Mouse (Mus musculus): ENCODE measurements around the gene Fnbp1. TPM values are rescaled to one million over a fixed set of nuclear protein-coding genes. Genes with fewer than 3 reads are reported as not detected.
"Not testable (repeated sequence)": the region's sequence is repeated elsewhere in the genome, so short reads cannot be mapped to it uniquely, and the experiment has no call there.

The Fnbp1 gene
- polyA plus RNA-seq, 1 experiment from 2014 or later = 7.9 TPM

DNA sequence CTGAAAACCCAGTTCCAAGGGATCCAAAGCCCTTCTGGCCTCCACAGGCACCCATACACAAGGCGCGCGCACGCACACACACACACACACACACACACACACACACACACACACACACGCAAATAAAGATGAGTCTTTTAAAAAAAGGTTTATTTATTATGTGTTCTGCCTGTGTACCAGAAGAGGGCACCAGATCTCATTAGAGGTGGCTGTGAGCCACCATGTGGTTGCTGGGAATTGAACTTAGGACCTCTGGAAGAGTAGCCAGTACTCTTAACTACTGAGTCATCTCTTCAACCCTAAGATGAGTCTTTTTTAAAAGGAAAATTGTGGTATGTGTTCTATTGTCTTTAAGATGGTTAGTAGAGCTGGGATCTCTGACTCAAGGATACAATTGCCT lies 30.7 kb upstream of the Fnbp1 start:
- Histone ChIP-seq H3K9me3 (replicated peaks; ENCODE audit: control insufficient read depth, low read length) (no peaks in the 10 kb centered on the region), H3K4me3 (ENCODE audit: low read depth, low read length) (no peak overlapping the region), H3K4me2 (ENCODE audit: low read length) (no peak overlapping the region), H3K36me3 (ENCODE audit: control insufficient read depth, insufficient read depth, low read length) (peaks cover 93% of the 10 kb centered on the region), H3K27me3 (replicated peaks; ENCODE audit: control insufficient read depth, insufficient read depth, low read length) (no peaks in the 10 kb centered on the region), H3K9ac (ENCODE audit: low read length) (no peak overlapping the region), H3K27ac (ENCODE audit: low read depth, low read length) (no peak overlapping the region), H3K4me1 (ENCODE audit: control insufficient read depth, insufficient read depth, low read length) (no peaks in the 10 kb centered on the region)
- ATAC-seq = no peak
- no peak for DNase-seq (ENCODE audit: low spot score)
- 91% methylated on average over 5 of the region's 5 CpGs for WGBS

- H3K9ac ChIP-seq (ENCODE audit: low read length) = no peak overlapping the region
- no peak for DNase-seq (ENCODE audit: low spot score)
- H3K36me3 ChIP-seq (ENCODE audit: control insufficient read depth, insufficient read depth, low read length) = peaks cover 88% of the 10 kb centered on the region
- no peak for ATAC-seq
- H3K4me3 ChIP-seq (ENCODE audit: low read depth, low read length) = no peak overlapping the region
- no peaks in the 10 kb centered on the region for H3K4me1 ChIP-seq (ENCODE audit: control insufficient read depth, insufficient read depth, low read length)
- H3K27ac ChIP-seq (ENCODE audit: low read depth, low read length) = no peak overlapping the region
- H3K4me2 ChIP-seq (ENCODE audit: low read length) = no peak overlapping the region
- WGBS = 83% methylated on average over 5 of the region's 5 CpGs
- no peaks in the 10 kb centered on the region for H3K9me3 ChIP-seq (replicated peaks; ENCODE audit: control insufficient read depth, low read length)
- H3K27me3 ChIP-seq (replicated peaks; ENCODE audit: control insufficient read depth, insufficient read depth, low read length) = no peaks in the 10 kb centered on the region
Observed at GRCm38 (mm10) chr2:31172001-31172400, 30.2 kb upstream of the Fnbp1 start.

- ATAC-seq (no peak), DNase-seq (ENCODE audit: low spot score) (no peak)
- peaks cover 71% of the 10 kb centered on the region for H3K36me3 ChIP-seq (ENCODE audit: control insufficient read depth, insufficient read depth, low read length)
- H3K27me3 ChIP-seq (replicated peaks; ENCODE audit: control insufficient read depth, insufficient read depth, low read length) = no peaks in the 10 kb centered on the region
- 92% methylated on average over 6 of the region's 6 CpGs for WGBS
- no peaks in the 10 kb centered on the region for H3K9me3 ChIP-seq (replicated peaks; ENCODE audit: control insufficient read depth, low read length)
- H3K27ac ChIP-seq (ENCODE audit: low read depth, low read length) = no peak overlapping the region
- no peak overlapping the region for H3K9ac ChIP-seq (ENCODE audit: low read length)
- H3K4me3 ChIP-seq (ENCODE audit: low read depth, low read length) = no peak overlapping the region
- no peaks in the 10 kb centered on the region for H3K4me1 ChIP-seq (ENCODE audit: control insufficient read depth, insufficient read depth, low read length)
- H3K4me2 ChIP-seq (ENCODE audit: low read length) = no peak overlapping the region
Observed at GRCm38 (mm10) chr2:31170164-31170563, 28.4 kb upstream of the Fnbp1 start.

DNA sequence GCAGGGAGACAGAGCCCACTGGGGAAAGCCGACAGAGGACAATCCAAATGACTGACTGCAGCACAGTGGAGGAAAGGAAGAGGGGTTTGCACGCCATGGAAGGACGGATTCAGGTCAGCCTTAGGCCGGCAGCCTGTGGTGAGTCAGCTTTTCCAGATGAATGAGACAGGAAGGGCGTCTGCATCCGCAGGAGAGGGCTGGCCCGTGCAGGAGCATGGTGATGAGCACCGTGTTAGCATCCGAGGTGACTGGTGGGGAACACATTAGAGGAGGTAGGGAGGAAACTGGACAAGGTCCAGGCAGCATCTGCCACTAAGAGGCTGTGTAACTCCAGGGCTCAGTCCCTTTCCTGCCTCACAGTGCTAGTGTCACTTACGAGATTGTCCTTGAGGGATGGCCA lies 27.2 kb upstream of the Fnbp1 start:
- no peak overlapping the region for H3K4me2 ChIP-seq (ENCODE audit: low read length)
- H3K27ac ChIP-seq (ENCODE audit: low read depth, low read length) = no peak overlapping the region
- no peak for ATAC-seq
- 86% methylated on average over 10 of the region's 10 CpGs for WGBS
- H3K9me3 ChIP-seq (replicated peaks; ENCODE audit: control insufficient read depth, low read length) = no peaks in the 10 kb centered on the region
- H3K27me3 ChIP-seq (replicated peaks; ENCODE audit: control insufficient read depth, insufficient read depth, low read length) = no peaks in the 10 kb centered on the region
- no peaks in the 10 kb centered on the region for H3K4me1 ChIP-seq (ENCODE audit: control insufficient read depth, insufficient read depth, low read length)
- H3K9ac ChIP-seq (ENCODE audit: low read length) = no peak overlapping the region
- no peak for DNase-seq (ENCODE audit: low spot score)
- H3K4me3 ChIP-seq (ENCODE audit: low read depth, low read length) = no peak overlapping the region
- peaks cover 60% of the 10 kb centered on the region for H3K36me3 ChIP-seq (ENCODE audit: control insufficient read depth, insufficient read depth, low read length)

DNA sequence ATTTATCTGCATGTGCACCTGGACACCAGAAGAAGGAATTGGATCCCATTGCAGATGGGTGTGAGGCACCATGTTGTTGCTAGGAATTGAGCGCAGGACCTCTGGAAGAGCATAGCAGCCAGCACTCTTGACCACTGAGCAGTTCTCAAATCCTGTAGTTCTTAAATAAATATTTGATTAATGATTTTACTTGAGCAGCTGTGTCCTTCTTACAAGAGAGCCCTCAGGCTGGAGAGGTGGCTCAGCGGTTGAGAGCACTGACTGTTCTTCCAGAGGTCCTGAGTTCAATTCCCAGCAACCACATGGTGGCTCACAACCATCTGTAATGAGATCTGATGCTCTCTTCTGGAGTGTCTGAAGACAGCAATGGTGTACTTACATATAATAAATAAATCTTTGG lies 25.8 kb upstream of the Fnbp1 start:
- not testable (repeated sequence) for ATAC-seq; H3K4me3 ChIP-seq (ENCODE audit: low read depth, low read length); H3K4me2 ChIP-seq (ENCODE audit: low read length); H3K9me3 ChIP-seq (replicated peaks; ENCODE audit: control insufficient read depth, low read length); DNase-seq (ENCODE audit: low spot score); H3K9ac ChIP-seq (ENCODE audit: low read length); H3K27ac ChIP-seq (ENCODE audit: low read depth, low read length); H3K4me1 ChIP-seq (ENCODE audit: control insufficient read depth, insufficient read depth, low read length); H3K27me3 ChIP-seq (replicated peaks; ENCODE audit: control insufficient read depth, insufficient read depth, low read length)
- H3K36me3 ChIP-seq (ENCODE audit: control insufficient read depth, insufficient read depth, low read length) = peaks cover 47% of the 10 kb centered on the region
- 98% methylated on average over 2 of the region's 2 CpGs for WGBS

DNA sequence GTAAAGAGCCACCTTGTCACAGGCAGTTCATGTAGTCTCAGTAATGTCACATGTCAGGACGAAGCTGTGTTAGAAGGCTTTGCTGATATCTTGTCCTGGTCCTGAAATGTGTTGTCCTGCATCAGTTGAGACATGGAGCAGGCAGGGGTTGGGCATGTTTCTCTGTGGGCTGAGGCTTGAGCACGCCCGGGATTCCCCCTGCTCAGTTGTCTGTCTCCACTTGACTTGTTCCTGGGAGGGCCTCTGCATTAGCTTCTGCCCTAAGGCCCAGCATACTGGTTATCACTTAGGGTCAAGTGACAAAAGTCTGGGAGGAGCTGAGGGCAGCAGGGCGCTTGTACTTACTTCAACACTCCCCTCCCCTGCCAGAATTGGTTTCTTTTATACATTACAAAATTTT lies 23.7 kb upstream of the Fnbp1 start:
- Histone ChIP-seq H3K36me3 (ENCODE audit: control insufficient read depth, insufficient read depth, low read length) (peaks cover 26% of the 10 kb centered on the region), H3K27me3 (replicated peaks; ENCODE audit: control insufficient read depth, insufficient read depth, low read length) (no peaks in the 10 kb centered on the region), H3K27ac (ENCODE audit: low read depth, low read length) (no peak overlapping the region), H3K4me1 (ENCODE audit: control insufficient read depth, insufficient read depth, low read length) (no peaks in the 10 kb centered on the region), H3K4me2 (ENCODE audit: low read length) (no peak overlapping the region), H3K9me3 (replicated peaks; ENCODE audit: control insufficient read depth, low read length) (no peaks in the 10 kb centered on the region), H3K9ac (ENCODE audit: low read length) (no peak overlapping the region), H3K4me3 (ENCODE audit: low read depth, low read length) (no peak overlapping the region)
- 87% methylated on average over 4 of the region's 4 CpGs for WGBS
- ATAC-seq (no peak), DNase-seq (ENCODE audit: low spot score) (no peak)

DNA sequence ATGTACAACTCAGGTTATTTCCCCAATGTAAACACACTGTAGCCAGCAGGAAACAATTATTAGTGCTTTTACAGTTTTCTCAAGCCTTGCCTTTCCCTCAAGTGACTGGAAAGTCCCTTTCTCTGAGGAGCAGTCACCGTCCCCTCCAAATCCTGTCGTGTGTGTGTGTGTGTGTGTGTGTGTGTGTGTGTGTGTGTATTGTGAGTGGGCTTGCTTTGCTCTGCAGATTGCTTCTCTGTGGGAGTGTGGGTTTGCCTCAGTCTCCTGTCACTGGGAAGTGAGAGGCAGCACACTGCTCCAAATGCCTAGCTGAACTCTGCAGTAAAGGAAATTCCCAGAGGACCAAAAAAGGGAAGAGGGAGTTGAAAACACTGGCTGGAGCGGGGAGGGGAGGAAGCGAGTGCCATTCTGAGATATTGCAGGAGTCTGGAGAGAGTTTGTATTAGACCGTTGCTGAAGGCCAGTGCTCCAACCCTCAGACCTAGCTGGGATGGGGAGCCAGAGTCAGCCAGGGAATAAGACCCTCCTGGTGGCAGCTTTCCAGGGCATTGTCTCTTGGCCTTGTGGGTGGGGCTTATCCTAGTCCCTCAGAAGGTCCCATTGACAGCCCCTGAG lies 23.1 kb upstream of the Fnbp1 start:
- no peak overlapping the region for H3K9ac ChIP-seq (ENCODE audit: low read length)
- no peak overlapping the region for H3K4me3 ChIP-seq (ENCODE audit: low read depth, low read length)
- no peak for DNase-seq (ENCODE audit: low spot score)
- no peak overlapping the region for H3K4me2 ChIP-seq (ENCODE audit: low read length)
- no peak for ATAC-seq
- peaks cover 20% of the 10 kb centered on the region for H3K36me3 ChIP-seq (ENCODE audit: control insufficient read depth, insufficient read depth, low read length)
- H3K27me3 ChIP-seq (replicated peaks; ENCODE audit: control insufficient read depth, insufficient read depth, low read length) = no peaks in the 10 kb centered on the region
- H3K9me3 ChIP-seq (replicated peaks; ENCODE audit: control insufficient read depth, low read length) = no peaks in the 10 kb centered on the region
- 50% methylated on average over 5 of the region's 5 CpGs for WGBS
- H3K4me1 ChIP-seq (ENCODE audit: control insufficient read depth, insufficient read depth, low read length) = no peaks in the 10 kb centered on the region
- no peak overlapping the region for H3K27ac ChIP-seq (ENCODE audit: low read depth, low read length)

- no peak overlapping the region for H3K9ac ChIP-seq (ENCODE audit: low read length)
- H3K9me3 ChIP-seq (replicated peaks; ENCODE audit: control insufficient read depth, low read length) = no peaks in the 10 kb centered on the region
- peaks cover 6% of the 10 kb centered on the region for H3K36me3 ChIP-seq (ENCODE audit: control insufficient read depth, insufficient read depth, low read length)
- WGBS = 86% methylated on average over 11 of the region's 11 CpGs
- H3K27ac ChIP-seq (ENCODE audit: low read depth, low read length) = no peak overlapping the region
- H3K27me3 ChIP-seq (replicated peaks; ENCODE audit: control insufficient read depth, insufficient read depth, low read length) = no peaks in the 10 kb centered on the region
- ATAC-seq (no peak), DNase-seq (ENCODE audit: low spot score) (no peak)
- no peak overlapping the region for H3K4me3 ChIP-seq (ENCODE audit: low read depth, low read length)
- H3K4me1 ChIP-seq (ENCODE audit: control insufficient read depth, insufficient read depth, low read length) = no peaks in the 10 kb centered on the region
- H3K4me2 ChIP-seq (ENCODE audit: low read length) = no peak overlapping the region
Observed at GRCm38 (mm10) chr2:31163361-31164118, 21.7 kb upstream of the Fnbp1 start.

- Histone ChIP-seq H3K4me1 (ENCODE audit: control insufficient read depth, insufficient read depth, low read length) (no peaks in the 10 kb centered on the region), H3K4me2 (ENCODE audit: low read length) (no peak overlapping the region), H3K4me3 (ENCODE audit: low read depth, low read length) (no peak overlapping the region), H3K27ac (ENCODE audit: low read depth, low read length) (no peak overlapping the region), H3K27me3 (replicated peaks; ENCODE audit: control insufficient read depth, insufficient read depth, low read length) (no peaks in the 10 kb centered on the region), H3K36me3 (ENCODE audit: control insufficient read depth, insufficient read depth, low read length) (no peaks in the 10 kb centered on the region), H3K9ac (ENCODE audit: low read length) (no peak overlapping the region), H3K9me3 (replicated peaks; ENCODE audit: control insufficient read depth, low read length) (no peaks in the 10 kb centered on the region)
- WGBS = 90% methylated on average over 4 of the region's 4 CpGs
- DNase-seq (ENCODE audit: low spot score) = no peak
- ATAC-seq = no peak
Observed at GRCm38 (mm10) chr2:31161620-31162019, 19.8 kb upstream of the Fnbp1 start.

All from forebrain, embryonic 14.5 days (tissue).